Mouse (Mus musculus): ENCODE results near the gene Chst1. TPM values are rescaled to one million over a fixed set of nuclear protein-coding genes. Genes with fewer than 3 reads are reported as not detected.

Gene Chst1
- polyA plus RNA-seq, 1 experiment, result 5.3 TPM

- H3K4me3 ChIP-seq (ENCODE audit: insufficient read depth, low read length), result no peak overlapping the region
- no peak for TF ChIP-seq CTCF (IDR thresholded peaks at IDR 0.05; ENCODE audit: borderline replicate concordance, insufficient read depth, low read length)
- H3K27ac ChIP-seq (ENCODE audit: insufficient read depth, low read length), result no peak overlapping the region
- no peaks in the 10 kb centered on the region for H3K4me1 ChIP-seq (ENCODE audit: control insufficient read depth, insufficient read depth, low read length)
Measured at GRCm38 (mm10) chr2:92659491-92660035, 60.1 kb downstream of the Chst1 start.

- TF ChIP-seq POLR2A (IDR thresholded peaks at IDR 0.05; ENCODE audit: low read depth, low read length) (no peak), CTCF (IDR thresholded peaks at IDR 0.05; ENCODE audit: borderline replicate concordance, insufficient read depth, low read length) (no peak)
- Histone ChIP-seq H3K27ac (ENCODE audit: insufficient read depth, low read length) (no peak overlapping the region), H3K4me1 (ENCODE audit: control insufficient read depth, insufficient read depth, low read length) (no peaks in the 10 kb centered on the region), H3K4me3 (ENCODE audit: insufficient read depth, low read length) (no peak overlapping the region)
Measured at GRCm38 (mm10) chr2:92662534-92663068, 63.1 kb downstream of the Chst1 start.

Other genes starting within 250 kb of the Chst1 start
- gene Pex16, start 225.0 kb upstream of the Chst1 start, polyA plus RNA-seq (2011; ENCODE audit: insufficient read length, low read depth, missing spikeins), result 6.1 and 6.7 TPM in 2 replicates
- not detected in 2 replicates for gene Large2, start 224.8 kb upstream of the Chst1 start, polyA plus RNA-seq (2011; ENCODE audit: insufficient read length, low read depth, missing spikeins)
- 0.83 and 0.98 TPM in 2 replicates for gene 1700029I15Rik, start 217.2 kb upstream of the Chst1 start, polyA plus RNA-seq (2011; ENCODE audit: insufficient read length, low read depth, missing spikeins)
- 7.1 and 8.6 TPM in 2 replicates for gene Mapk8ip1, start 198.4 kb upstream of the Chst1 start, polyA plus RNA-seq (2011; ENCODE audit: insufficient read length, low read depth, missing spikeins)
- gene Cry2, start 165.7 kb upstream of the Chst1 start, polyA plus RNA-seq (2011; ENCODE audit: insufficient read length, low read depth, missing spikeins), result 14.2 and 16.7 TPM in 2 replicates
- 12.8 and 12.9 TPM in 2 replicates for gene Slc35c1, start 139.2 kb upstream of the Chst1 start, polyA plus RNA-seq (2011; ENCODE audit: insufficient read length, low read depth, missing spikeins)